Mouse (Mus musculus) layer of hippocampus, adult 6 months (tissue): ENCODE measurements around the gene Igfn1. TPM values are rescaled to one million over a fixed set of nuclear protein-coding genes. Genes with fewer than 3 reads are reported as not detected.

ENCODE experiments used
- long read RNA-seq, 2 experiments: library from polyadenylated mRNA; unstranded; transcript quantifications; one replicate each; pipeline ENCODE4 v2.0.0; 2019 to 2020
- polyA plus RNA-seq: library from polyadenylated mRNA; unstranded; fragments of <200 nt; fragmentation: Nextera tagmentation; gene quantifications from 2 replicates; pipeline ENCODE4 v1.2.3, GENCODE M21; 2021

The Igfn1 gene
- 0.36 and 0.87 TPM in 2 replicates for polyA plus RNA-seq
- long read RNA-seq, experiment 1, partial matches to known transcripts: 1 of 1 reads
- long read RNA-seq, experiment 1, other reads (novel, unspliced or antisense): 0 of 1 reads
- long read RNA-seq, experiment 2: 0 reads

DNA sequence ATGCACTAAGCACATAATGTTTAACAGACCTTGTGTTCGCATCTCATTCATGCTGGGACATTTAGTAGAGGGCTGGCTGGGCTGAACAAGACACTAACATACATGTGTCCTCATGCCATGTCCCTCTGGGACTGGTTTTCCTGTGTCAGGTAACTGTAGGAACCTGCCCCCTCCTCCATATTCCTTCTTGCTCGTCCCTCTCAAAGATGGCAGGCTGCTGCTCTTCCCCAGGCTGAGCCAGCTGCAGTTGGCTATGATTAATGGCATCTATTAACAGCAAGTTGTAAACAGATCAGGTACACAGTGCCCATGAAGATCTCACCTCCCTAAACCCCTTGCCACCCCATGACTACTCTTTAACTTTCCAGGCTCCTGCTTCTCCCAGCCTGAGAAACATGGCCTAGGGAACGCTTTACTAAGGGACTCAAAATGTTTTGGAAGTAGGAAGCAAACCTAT is at the start of gene Igfn1:
Igfn1 (minus strand) TSS at position 51 of the 457 bp plus-strand sequence.

DNA sequence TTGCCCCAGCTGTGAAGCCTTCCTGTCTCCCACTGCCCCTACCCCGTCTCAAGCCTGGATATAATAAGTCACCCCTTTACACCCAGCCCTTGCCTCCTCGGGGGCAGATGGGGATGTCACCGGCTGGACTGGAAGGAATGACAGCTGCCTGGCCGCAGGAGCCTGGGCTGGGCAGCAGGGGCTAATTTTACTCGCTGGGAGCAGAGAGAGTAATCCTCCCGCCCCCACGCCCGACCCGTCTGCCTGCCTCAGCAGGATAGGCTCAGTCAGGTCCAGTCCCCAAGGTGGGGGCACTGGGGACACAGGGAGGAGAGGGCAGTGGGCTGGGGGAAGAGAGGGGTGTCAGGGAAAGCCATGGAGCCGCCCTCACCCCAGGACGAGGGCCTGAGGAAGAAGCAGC is 46.4 kb upstream of the Igfn1 start, which contains the start of gene Cacna1s:
Cacna1s (plus strand) TSS at position 204 of the 400 bp plus-strand sequence.

DNA sequence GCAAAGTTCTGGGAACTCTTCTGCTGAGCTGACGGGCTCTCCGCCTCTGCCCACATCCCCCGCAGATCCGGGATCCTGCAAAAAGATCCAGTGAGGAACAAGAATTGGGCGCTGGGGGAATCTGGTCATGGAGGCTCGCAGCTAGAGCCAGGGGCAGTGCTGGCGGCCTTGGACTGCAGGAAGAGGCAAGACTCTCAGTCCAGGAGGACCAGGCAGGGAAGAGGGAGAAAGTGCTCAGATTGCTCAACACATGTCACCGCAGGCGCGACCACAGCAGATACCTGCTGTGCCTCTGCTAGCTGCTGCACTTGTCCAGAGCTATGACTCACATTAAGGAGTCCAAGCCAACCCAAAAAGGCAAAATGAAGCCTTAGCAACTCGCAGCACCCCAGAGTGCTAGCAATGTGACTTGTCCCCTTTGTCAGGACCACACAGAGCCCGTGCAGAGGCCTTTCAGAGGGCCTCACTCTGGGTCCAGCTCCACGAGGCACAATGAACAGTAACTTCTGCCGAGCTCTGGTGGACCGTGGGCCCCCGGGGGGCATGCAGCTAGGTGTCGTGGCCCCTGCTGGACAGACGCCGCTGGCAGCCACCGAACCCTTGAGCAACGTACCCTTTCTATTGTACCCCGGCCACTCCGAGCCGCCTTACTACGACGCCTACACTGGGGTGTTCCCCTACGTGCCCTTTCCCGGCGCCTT is 44.3 kb upstream of the Igfn1 start, which contains the start of gene Ascl5:
Ascl5 (plus strand) TSS at position 493 of the 701 bp plus-strand sequence.

DNA sequence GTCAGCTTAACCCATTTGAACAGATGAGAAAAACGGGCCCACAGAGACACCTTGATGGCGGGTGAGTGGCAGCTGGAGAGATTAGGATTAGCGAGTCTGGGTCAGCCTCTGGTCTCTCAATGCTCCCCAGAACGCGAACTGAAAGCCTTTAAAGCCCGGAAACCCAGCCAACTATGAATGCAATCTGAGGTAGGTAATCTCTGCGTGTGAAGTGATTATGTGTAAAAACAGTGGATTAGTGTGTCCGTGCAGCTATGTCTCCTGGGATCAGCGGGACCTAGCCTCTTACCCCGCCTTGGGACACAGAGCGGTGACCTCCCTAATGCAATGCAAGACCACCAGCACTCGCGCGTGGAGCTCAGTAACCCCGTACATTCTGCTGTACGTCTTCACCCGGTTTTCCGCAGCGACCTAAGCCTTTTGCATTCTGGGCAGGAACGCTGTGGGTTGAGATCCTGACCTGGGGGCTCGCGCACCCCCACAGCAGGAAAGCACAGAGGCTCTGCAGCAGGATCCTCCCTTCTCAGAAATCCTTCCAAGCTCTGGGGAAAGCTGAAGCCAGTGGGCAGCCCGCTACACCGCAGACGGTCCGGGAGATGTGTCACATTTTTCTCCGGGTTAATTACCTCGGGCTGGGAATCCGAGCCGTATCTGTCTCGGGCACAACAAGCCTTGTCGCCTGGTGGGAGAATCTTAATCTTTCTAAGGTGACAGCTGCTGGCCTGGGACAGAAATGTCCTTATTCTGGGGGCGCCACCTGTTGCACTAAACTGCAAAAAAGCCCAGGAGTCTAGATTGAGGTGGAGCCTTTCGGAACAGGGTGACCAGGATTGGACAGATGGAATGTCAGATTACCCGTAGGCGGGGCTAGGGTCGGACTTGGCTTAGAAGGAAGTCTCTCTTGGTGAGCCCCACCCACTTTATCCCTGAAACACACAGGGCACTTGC is 1.3 kb upstream of the Igfn1 start, which contains the start of gene Tmem9:
Tmem9 (plus strand) TSS at position 940 of the 948 bp plus-strand sequence.

DNA sequence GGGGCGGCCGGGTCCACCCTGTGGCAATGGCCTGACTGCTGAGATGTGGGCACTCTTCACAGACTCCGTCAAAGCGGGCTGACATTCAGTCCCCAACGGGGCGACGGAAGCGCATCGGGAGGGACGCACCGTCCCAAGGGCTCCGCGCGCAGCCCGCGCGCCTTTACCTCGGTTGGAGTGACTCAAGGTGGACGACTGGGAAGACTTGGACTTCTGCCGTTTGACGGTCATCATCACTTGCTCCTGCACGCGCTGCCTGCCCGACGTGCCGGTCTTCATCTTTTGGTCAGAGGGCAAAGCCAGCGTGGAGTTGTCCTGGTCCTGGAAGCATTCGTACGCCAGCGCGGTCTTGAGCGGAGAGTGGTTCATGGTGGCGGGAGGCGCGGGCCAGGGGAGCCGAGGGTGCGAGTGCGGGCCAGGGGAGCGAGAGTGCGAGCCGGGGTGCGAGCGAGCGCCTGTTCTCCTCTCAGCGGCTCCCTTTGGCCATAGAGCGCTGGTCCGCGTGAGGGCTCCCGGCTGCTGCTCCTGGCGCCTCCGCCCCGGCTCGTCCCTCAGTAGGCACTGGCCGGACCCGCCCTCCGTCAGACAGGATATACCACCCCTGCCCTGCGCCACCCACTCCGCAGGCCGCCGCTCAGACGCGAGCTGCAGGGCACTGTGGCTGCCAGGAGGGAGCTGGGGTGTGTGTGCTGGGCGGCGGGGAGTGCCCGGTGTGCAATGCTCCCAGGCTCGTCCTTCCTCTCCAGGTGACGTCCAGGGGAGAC is 87.3 kb downstream of the Igfn1 start, which contains the start of gene Pkp1:
Pkp1 (minus strand) TSS at position 564 of the 764 bp plus-strand sequence.

Other genes starting within 250 kb of the Igfn1 start
- gene Phlda3, start 240.2 kb downstream of the Igfn1 start, polyA plus RNA-seq: 24.6 and 29.6 TPM in 2 replicates
- gene Tnni1, start 226.9 kb downstream of the Igfn1 start, polyA plus RNA-seq: 8.6 and 8.7 TPM in 2 replicates
- 0.75 and 1.8 TPM in 2 replicates for gene Lad1, start 187.7 kb downstream of the Igfn1 start, polyA plus RNA-seq
- gene Tnnt2, start 170.0 kb downstream of the Igfn1 start, polyA plus RNA-seq: 1.8 and 2.4 TPM in 2 replicates
- not detected in 2 replicates for gene Pkp1, start 87.1 kb downstream of the Igfn1 start, polyA plus RNA-seq
- gene Tmem9, start 1.8 kb upstream of the Igfn1 start, polyA plus RNA-seq: 103 and 105 TPM in 2 replicates
- gene Ascl5, start 44.5 kb upstream of the Igfn1 start, polyA plus RNA-seq: 0.75 TPM in 1 of 2 replicates, not detected in the other
- gene Cacna1s, start 46.4 kb upstream of the Igfn1 start, polyA plus RNA-seq: 0.46 and 0.94 TPM in 2 replicates
- 4.0 and 4.4 TPM in 2 replicates for gene Kif21b, start 125.0 kb upstream of the Igfn1 start, polyA plus RNA-seq
- 0.14 TPM in 1 of 2 replicates, not detected in the other for gene Mroh3, start 206.5 kb upstream of the Igfn1 start, polyA plus RNA-seq
- gene Inava, start 227.9 kb upstream of the Igfn1 start, polyA plus RNA-seq: 0.63 and 1.3 TPM in 2 replicates